Mouse (Mus musculus) olfactory bulb, adult 2 months (tissue): ENCODE results near the gene Tbc1d2.

Source experiments
- CTCF ChIP-seq: fragments of 200-500 bp; IDR thresholded peaks from 2 replicates; pipeline ENCODE4 v1.5.1; 2012; ENCODE audit warnings: low read depth, mild to moderate bottlenecking, low read length, moderate library complexity; ENCODE audit not compliant: insufficient read depth
- POLR2A ChIP-seq: fragments of 200-500 bp; IDR thresholded peaks from 2 replicates; pipeline ENCODE4 v1.6.1; 2012; ENCODE audit warnings: mild to moderate bottlenecking, low read depth, low read length, moderate library complexity; ENCODE audit not compliant: insufficient read depth

- TF ChIP-seq POLR2A, result no peak
- peak; percentile 85 for TF ChIP-seq CTCF
Measured at GRCm38 (mm10) chr4:46689397-46690022, 39.5 kb upstream of the Tbc1d2 start.
